Mouse (Mus musculus) layer of hippocampus, adult 9-10 months (tissue): ENCODE data around the gene Pitpnb.
A peak's percentile ranks its signal among the peaks of the same experiment; 100 is the strongest.

Source experiments
- DNase-seq: peaks from one replicate; pipeline ENCODE4 v3.0.0; 2022; ENCODE audit warnings: low spot score

Gene Pitpnb

GRCm38 (mm10) chr5:111330417-111331098 is at the start of gene Pitpnb:
Gene Pitpnb, plus strand, starts transcription at chr5:111330763.
- peak; percentile 85 for DNase-seq

DNA sequence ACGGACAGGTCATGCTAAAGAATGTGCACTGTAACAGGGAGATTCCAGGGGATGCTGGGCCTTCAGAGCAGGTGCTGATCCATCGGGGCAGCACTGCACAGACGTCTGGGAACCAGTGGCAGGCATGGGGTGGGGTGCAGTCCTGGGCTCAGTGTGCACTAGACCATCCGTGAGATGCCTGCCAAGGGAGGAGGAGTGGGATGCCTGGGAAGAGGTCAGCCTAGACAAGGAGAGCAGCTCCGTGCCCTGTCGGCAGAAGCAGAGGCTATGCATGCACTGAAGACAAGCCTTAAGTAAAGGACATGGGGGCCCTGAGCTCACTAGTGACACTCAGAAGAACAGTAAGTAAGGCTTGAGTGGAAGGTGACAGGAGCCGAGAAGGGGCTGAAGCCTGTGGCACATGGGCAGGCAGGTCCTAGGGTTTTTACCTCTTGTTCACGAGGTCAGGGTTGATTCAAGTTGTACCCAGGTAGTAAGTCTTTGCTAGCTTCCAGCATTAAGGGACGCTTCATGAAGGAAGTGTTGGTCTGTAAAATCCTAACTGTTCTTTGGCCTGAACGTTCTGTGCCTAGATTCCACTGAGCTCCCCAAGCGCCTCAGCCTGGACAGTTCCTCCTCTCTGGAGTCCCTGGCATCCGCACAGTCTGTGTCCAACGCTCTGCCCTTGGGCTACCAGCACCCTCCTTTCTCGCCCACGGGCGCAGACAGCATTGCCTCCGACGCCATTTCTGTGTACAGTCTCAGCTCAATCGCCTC is 46.0 kb upstream of the Pitpnb start:
- no peak for DNase-seq

GRCm38 (mm10) chr5:111287571-111287970 is 43.0 kb upstream of the Pitpnb start:
- DNase-seq = no peak

- DNase-seq = no peak
These were observed 42.1 kb upstream of the Pitpnb start for GRCm38 (mm10) chr5:111288486-111288885.

- DNase-seq = no peak
These were observed 40.5 kb upstream of the Pitpnb start for GRCm38 (mm10) chr5:111290071-111290470.

DNA sequence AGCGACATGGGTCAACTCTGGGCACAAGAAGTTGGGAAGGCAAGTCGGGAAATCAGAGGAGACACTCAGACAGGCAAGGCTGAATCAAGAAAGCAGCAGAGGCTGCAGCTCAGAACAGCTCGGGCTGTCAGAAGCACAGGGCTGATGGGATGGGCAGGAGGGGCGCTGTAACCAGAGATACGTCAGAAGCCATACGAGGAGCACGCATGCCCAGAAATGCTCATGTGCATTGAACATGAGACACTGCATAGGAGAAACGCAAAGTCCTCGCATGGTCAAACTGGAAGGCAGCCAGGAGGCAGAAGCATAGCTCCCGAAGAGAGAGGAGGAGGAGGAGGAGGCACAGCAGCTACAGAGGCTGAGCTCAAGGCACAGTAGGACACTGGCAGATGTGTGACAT is 38.9 kb upstream of the Pitpnb start:
- no peak for DNase-seq

- DNase-seq = no peak
These were observed 32.8 kb upstream of the Pitpnb start for GRCm38 (mm10) chr5:111297801-111298200.

DNA sequence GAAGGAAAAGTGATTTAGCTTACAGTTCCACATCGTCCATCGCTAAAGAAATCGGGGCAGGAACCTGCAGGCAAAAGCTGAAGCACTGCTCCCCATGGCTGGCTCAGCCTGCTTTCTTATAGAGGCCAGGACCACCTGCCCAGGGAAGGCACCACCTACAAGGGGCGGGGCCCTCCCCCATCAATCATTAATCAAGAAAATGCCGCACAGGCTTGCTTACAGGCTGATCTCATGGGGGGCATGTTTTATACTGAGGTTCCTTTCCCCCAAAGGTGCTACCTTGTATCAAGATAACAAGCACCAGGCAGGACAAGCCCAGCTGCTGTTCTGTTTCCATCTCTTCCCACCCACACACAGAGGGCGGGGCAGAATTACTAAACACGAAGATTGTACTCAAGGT is 31.9 kb upstream of the Pitpnb start:
- DNase-seq = no peak

GRCm38 (mm10) chr5:111300776-111301175 is 29.8 kb upstream of the Pitpnb start:
- no peak for DNase-seq

GRCm38 (mm10) chr5:111301736-111302135 is 28.8 kb upstream of the Pitpnb start:
- DNase-seq = no peak

GRCm38 (mm10) chr5:111304730-111305129 is 25.8 kb upstream of the Pitpnb start:
- no peak for DNase-seq

DNA sequence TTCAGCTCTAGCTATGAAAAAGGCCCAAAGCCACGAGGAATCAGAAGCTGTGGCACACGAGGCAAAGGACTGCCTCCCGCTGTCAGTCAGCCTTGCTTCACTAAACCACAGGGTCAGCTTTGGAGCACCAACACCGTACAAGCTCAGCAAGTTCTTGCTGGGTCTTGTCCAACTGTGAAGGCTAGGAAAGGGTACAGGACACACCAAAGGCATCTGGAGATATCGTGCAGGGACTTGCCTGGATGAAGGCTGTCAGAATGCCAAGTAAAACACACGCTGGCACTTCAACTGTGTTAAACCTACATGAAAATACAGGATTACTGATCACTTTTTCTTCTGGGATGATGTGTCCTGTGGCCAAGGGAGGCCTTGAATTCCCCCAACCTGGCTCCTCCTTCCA is 20.4 kb upstream of the Pitpnb start:
- no peak for DNase-seq

DNA sequence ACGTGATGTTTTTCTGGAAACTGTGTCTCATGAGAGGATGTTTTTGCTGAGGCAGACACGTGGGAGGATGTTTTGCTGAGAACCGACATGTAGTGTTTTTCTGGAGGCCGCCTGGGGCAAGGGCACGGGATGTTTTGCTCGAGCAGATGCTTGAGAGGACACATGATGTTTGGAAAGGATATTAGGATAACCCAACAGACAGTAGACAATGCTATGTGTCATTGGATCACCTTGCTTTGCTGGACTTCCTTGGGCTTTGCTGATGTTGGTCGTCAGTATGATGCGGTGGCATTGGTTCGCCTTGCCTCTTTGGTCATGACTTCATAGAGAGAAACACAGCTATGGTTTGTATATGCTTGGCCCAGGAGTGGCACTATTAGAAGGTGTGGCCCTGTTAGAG is 16.7 kb upstream of the Pitpnb start:
- no peak for DNase-seq

- DNase-seq = no peak
These were observed 15.5 kb upstream of the Pitpnb start for GRCm38 (mm10) chr5:111315061-111315460.

GRCm38 (mm10) chr5:111317526-111317925 is 13.0 kb upstream of the Pitpnb start:
- DNase-seq = no peak

GRCm38 (mm10) chr5:111318946-111319345 is 11.6 kb upstream of the Pitpnb start:
- DNase-seq = no peak

GRCm38 (mm10) chr5:111325813-111326212 is 4.8 kb upstream of the Pitpnb start:
- no peak for DNase-seq

DNA sequence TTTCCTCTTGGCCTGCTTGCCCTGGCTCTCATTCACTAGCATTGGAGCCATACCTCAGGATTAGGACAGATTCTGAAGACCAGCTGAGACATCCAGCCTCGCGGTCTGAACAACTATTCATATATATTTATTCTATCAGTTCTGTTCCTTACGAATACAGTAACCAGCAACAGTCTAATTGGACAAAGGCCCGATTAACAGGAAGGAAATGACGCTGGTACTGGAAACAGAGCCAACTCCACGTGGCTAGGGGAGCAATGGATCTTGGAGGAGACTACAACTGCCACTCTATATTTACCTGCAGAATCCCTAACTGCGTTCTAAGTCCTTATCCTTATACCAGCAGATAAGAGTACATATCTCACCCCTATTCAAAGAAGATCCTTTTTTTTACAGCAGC is 3.1 kb upstream of the Pitpnb start:
- DNase-seq = no peak

DNA sequence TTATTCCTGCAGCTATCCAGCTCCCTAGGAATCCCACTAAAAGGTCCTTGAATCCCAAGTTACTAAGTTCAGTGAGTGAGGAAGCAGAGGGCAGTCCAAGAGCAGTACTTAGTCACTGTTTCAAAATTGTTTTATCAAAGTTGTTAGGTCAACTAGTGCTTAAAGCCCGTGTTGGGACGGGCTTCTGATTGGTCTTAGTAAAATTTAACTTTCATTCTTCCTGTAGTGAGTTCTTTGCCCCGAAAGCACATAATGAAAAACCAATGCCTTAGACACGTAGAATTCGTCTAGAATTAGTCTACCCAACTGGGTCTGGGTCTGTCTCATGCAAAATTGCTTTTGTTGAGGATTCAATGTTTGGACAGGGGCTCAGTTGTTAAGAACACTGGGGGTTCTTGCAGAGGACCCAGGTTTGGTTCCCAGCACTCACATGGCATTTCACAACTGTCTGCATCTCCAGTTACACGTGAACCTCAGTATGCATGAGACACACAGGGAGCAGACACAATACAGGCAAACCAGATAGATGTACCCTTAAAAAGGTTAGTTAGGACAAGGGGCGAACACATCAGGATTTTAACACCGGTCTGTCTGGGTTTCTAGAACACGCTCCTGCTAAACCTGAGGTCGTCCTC is 664 bp upstream of the Pitpnb start:
- no peak for DNase-seq

DNA sequence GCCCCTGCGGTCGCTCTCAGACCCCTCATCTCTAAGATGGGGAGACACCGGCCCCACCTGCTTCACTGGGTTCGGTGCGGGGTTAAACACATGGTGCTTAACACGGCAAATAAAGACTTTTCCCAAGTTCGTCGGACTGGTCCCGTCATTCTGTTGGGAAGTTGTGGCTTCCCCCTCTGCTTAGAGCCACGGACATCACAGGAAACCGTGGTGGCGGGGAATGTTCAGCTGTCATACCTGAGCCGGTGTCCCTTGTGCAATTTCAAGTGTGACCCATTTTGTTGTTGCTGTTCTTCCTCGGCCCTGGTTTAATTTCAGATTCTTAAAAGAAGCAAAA is 504 bp downstream of the Pitpnb start:
- no peak for DNase-seq

DNA sequence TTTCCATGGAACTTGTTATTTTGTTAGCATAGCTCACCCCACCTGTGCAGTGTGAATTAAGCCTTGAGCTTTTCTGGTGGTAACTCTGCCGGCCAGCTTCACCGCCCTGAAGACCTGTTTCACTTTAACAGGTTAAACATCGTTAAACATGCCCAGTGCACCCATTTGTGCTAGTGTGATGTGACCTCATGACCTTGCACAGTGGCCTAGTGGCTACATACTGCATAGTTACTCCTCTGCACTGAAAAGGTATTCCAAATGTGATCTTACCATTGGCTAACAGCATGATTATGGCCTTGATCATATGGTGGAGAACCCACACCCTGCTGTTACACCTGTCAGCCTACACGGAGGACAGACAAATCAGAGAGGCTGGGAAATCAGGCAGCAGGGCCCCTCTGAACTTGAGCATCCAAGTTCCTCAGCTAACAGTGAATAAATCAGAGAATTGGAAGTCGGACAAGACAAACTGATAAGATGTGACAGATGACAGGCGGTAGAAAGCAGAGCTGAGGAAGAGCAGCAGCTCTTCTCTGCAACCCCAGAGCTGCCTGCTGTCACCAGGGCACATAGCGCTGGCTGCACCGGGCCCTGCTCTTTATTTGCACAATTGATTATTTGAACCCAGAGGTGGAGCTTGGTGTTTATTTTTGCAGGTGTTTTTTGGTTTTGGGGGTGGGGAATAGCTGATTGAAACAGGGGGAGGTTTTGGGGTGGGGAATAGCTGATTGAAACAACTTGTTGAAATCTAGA is 5.6 kb downstream of the Pitpnb start:
- no peak for DNase-seq

DNA sequence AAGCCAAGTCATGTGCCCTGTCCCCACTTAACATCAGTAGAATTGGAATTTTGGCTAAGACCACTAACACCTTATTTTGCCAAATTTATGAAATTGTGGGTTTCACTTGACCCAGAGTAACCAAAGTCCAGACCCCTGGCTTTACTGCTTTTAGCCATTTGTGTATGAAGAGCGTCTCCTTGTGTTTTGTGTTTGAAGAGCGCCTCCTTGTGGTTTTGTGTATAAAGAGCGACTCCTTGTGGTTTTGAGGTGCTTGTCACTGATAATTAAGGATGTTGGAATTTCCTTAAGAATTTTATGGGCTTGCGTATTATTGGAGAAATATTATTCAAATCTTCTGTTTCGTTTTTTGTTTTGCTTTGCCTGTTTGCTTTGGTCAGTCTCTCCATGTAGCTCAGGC is 11.0 kb downstream of the Pitpnb start:
- no peak for DNase-seq
